Mouse (Mus musculus) lung, adult 2 months (tissue): ENCODE measurements around the gene Golm1. TPM values are rescaled to one million over a fixed set of nuclear protein-coding genes. Genes with fewer than 3 reads are reported as not detected.

Experiments used
- DNase-seq: peaks from one replicate; pipeline ENCODE4 v3.0.0; 2022
- H3K4me1 ChIP-seq: fragments of 200-500 bp; 2 replicates; pipeline ENCODE4 v1.6.1; 2011; ENCODE audit warnings: low read length; ENCODE audit not compliant: control insufficient read depth, insufficient read depth
- H3K4me3 ChIP-seq: fragments of 200-500 bp; replicated peaks from 2 replicates; pipeline ENCODE3; 2011; ENCODE audit warnings: low read depth, mild to moderate bottlenecking, control low read depth, low read length; ENCODE audit errors: extremely low read depth
- CTCF ChIP-seq: fragments of 200-500 bp; IDR thresholded peaks from 2 replicates; pipeline ENCODE4 v1.5.1; 2011; ENCODE audit warnings: mild to moderate bottlenecking, low read length, control low read depth; ENCODE audit not compliant: insufficient read depth
- POLR2A ChIP-seq: fragments of 200-500 bp; IDR thresholded peaks from 2 replicates; pipeline ENCODE4 v1.6.1; 2011; ENCODE audit warnings: low read depth, mild to moderate bottlenecking, control low read depth, low read length, borderline replicate concordance; ENCODE audit errors: extremely low read depth
- WGBS: fragments of 180-500 bp; shearing (Covaris S2); methylation state at CpG from one replicate; pipeline ENCODE4 v1.1.7; 2018; 5-methylcytosine and 5-hydroxymethylcytosine counted together
- polyA plus RNA-seq: library from polyadenylated mRNA; depleted of rRNA; stranded (reverse); fragments of >200 nt; gene quantifications from 2 replicates; pipeline ENCODE4 v1.2.3, GENCODE M21; 2012

The Golm1 gene
- polyA plus RNA-seq, 1 experiment = 15.3 TPM

GRCm38 (mm10) chr13:59695781-59696180 is 20.2 kb upstream of the Golm1 start:
- H3K4me1 ChIP-seq = no peaks in the 10 kb centered on the region
- no peak for DNase-seq
- WGBS = 76% methylated on average over 7 of the region's 7 CpGs
- no peak overlapping the region for H3K4me3 ChIP-seq
- TF ChIP-seq CTCF (no peak), POLR2A (no peak)

- TF ChIP-seq POLR2A = no peak
- no peak for TF ChIP-seq CTCF
- no peaks in the 10 kb centered on the region for H3K4me1 ChIP-seq
- DNase-seq = no peak
- H3K4me3 ChIP-seq = no peak within 1 kb of the TSS
- 87% methylated on average over 3 of the region's 3 CpGs for whole genome bisulfite sequencing
Observed at GRCm38 (mm10) chr13:59694008-59694407, 18.4 kb upstream of the Golm1 start, which contains the start of gene 4921517D22Rik. 4921517D22Rik (minus strand) TSS chr13:59694108.

GRCm38 (mm10) chr13:59691478-59691877 is 15.9 kb upstream of the Golm1 start:
- 76% methylated on average over 10 of the region's 10 CpGs for WGBS
- H3K4me1 ChIP-seq = no peaks in the 10 kb centered on the region
- TF ChIP-seq POLR2A (no peak), CTCF (no peak)
- no peak for DNase-seq
- no peak overlapping the region for H3K4me3 ChIP-seq

- no peak for DNase-seq
- no peak overlapping the region for H3K4me3 ChIP-seq
- no peaks in the 10 kb centered on the region for H3K4me1 ChIP-seq
- 81% methylated on average over 7 of the region's 7 CpGs for WGBS
- no peak for TF ChIP-seq CTCF
- no peak for TF ChIP-seq POLR2A
Observed at GRCm38 (mm10) chr13:59690576-59690975, 15.0 kb upstream of the Golm1 start.

GRCm38 (mm10) chr13:59689843-59690242 is 14.2 kb upstream of the Golm1 start:
- no peak overlapping the region for H3K4me3 ChIP-seq
- no peaks in the 10 kb centered on the region for H3K4me1 ChIP-seq
- no peak for TF ChIP-seq CTCF
- TF ChIP-seq POLR2A = no peak
- 93% methylated on average over 3 of the region's 3 CpGs for WGBS
- DNase-seq = no peak

GRCm38 (mm10) chr13:59689313-59689712 is 13.7 kb upstream of the Golm1 start:
- no peaks in the 10 kb centered on the region for H3K4me1 ChIP-seq
- no peak for TF ChIP-seq CTCF
- no peak for TF ChIP-seq POLR2A
- H3K4me3 ChIP-seq = no peak overlapping the region
- 84% methylated on average over 9 of the region's 9 CpGs for WGBS
- DNase-seq = no peak

- no peaks in the 10 kb centered on the region for H3K4me1 ChIP-seq
- TF ChIP-seq POLR2A (no peak), CTCF (no peak)
- WGBS = 65% methylated on average over 13 of the region's 13 CpGs
- DNase-seq = no peak
- H3K4me3 ChIP-seq = no peak overlapping the region
Observed at GRCm38 (mm10) chr13:59688338-59688770, 12.7 kb upstream of the Golm1 start.

- no peak for TF ChIP-seq CTCF
- no peak for TF ChIP-seq POLR2A
- no peak for DNase-seq
- Histone ChIP-seq H3K4me3 (no peak overlapping the region), H3K4me1 (no peaks in the 10 kb centered on the region)
- 85% methylated on average over 3 of the region's 3 CpGs for WGBS
Observed at GRCm38 (mm10) chr13:59685236-59685635, 9.6 kb upstream of the Golm1 start.

GRCm38 (mm10) chr13:59682629-59683028 is 7.0 kb upstream of the Golm1 start:
- 28% methylated on average over 7 of the region's 7 CpGs for WGBS
- no peak for TF ChIP-seq CTCF
- no peak for TF ChIP-seq POLR2A
- Histone ChIP-seq H3K4me1 (no peaks in the 10 kb centered on the region), H3K4me3 (no peak overlapping the region)
- no peak for DNase-seq

- Histone ChIP-seq H3K4me1 (no peaks in the 10 kb centered on the region; the same call in 1 of the 2 replicates), H3K4me3 (no peak overlapping the region)
- no peak for DNase-seq
- WGBS = 51% methylated on average over 4 of the region's 4 CpGs
- TF ChIP-seq POLR2A (no peak), CTCF (no peak)
Observed at GRCm38 (mm10) chr13:59679908-59680307, 4.3 kb upstream of the Golm1 start.
